22 mouse cellular contexts compared by ENCODE assay signal in genomic region chr17:83729029-83729428, GRCm38 (mm10). TPM values are rescaled to one million over a fixed set of nuclear protein-coding genes. Genes with fewer than 3 reads are reported as not detected.
DNase-seq lines count a peak whose midpoint lies in the region; ATAC-seq and TF ChIP-seq lines count a peak whose summit lies in the region.
"Had no signal": no experiment of that assay in that cellular context is flagged by ENCODE, and none has a peak within 500 bp of the region (broad histone marks: within the 10 kb centered on the region; RNA-seq: fewer than 3 reads in every experiment).

No protein-coding gene starts in this region.

- WGBS in forebrain, embryonic 13.5 days: 93% methylated on average over 9 of the region's 9 CpGs
- WGBS in kidney, embryonic 16.5 days: 93% methylated on average over 9 of the region's 9 CpGs

- ATAC-seq in forebrain, embryonic 13.5 days: no peak
- no peak for ATAC-seq in kidney, embryonic 16.5 days (ENCODE audit: low FRiP score, low TSS enrichment)
- ATAC-seq: forebrain, embryonic 16.5 days; hindbrain, embryonic 16.5 days; inflammation-experienced regulatory T-cells, adult 6 months; intestine, postnatal 0 days had no signal

- TF ChIP-seq RAD21 in CH12.LX (IDR thresholded peaks at IDR 0.05; ENCODE audit: low read depth, low read length): no peak

- no peaks in the 10 kb centered on the region; the same call in 1 of the 2 replicates for H3K79me2 ChIP-seq in CH12.LX (replicated peaks; ENCODE audit: control insufficient read depth, extremely low read depth, insufficient read depth, poor library complexity, severe bottlenecking)

- TF ChIP-seq CTCF in CH12.LX (conservative IDR thresholded peaks at IDR 0.05 in 1 of 2, IDR thresholded peaks at IDR 0.05 in 1 of 2; ENCODE audit: low read depth in 2 of 2, low read length in 2 of 2): no peak
- TF ChIP-seq CTCF in E14TG2a.4 (conservative IDR thresholded peaks at IDR 0.05; ENCODE audit: low read length): no peak

- dilution Hi-C loops in CH12.LX (cut with MboI; ENCODE audit: extremely low pct_ligation_motif_present, extremely low pct_unique_long_range_greater_than_20kb, low sequenced_read_pairs): no loop called here

- H3K27ac ChIP-seq in CH12.LX (ENCODE audit: insufficient read depth, low read depth): peak overlapping the region; percentile 77
- no peak overlapping the region for H3K27ac ChIP-seq in forebrain, embryonic 13.5 days
- H3K27ac ChIP-seq in kidney, embryonic 16.5 days (ENCODE audit: low read length): no peak overlapping the region
- H3K27ac ChIP-seq: embryonic facial prominence, embryonic 12.5 days; heart, embryonic 10.5 days; hindbrain, embryonic 12.5 days had no signal

- H3K4me2 ChIP-seq in CH12.LX (ENCODE audit: insufficient read depth, low read depth, poor library complexity, severe bottlenecking): no peak overlapping the region
- no peak overlapping the region for H3K4me2 ChIP-seq in forebrain, embryonic 13.5 days
- H3K4me2 ChIP-seq in kidney, embryonic 16.5 days (replicated peaks; ENCODE audit: low read depth, low read length): no peak overlapping the region
- H3K4me2 ChIP-seq: embryonic facial prominence, embryonic 12.5 days; hindbrain, embryonic 12.5 days had no signal

- in situ Hi-C loops in CH12.LX (cut with MboI; ENCODE audit: low pct_ligation_motif_present, low pct_unique_long_range_greater_than_20kb, low sequenced_read_pairs): loop anchor here (25.0 kb wide), 1 partner anchor 692 kb away; no protein-coding TSS in a partner anchor

- peak; percentile 40; the same call in 1 of the 2 replicates for TF ChIP-seq EP300 in CH12.LX (IDR thresholded peaks at IDR 0.05; ENCODE audit: low read length)

- TF ChIP-seq POLR2A in CH12.LX (IDR thresholded peaks at IDR 0.05; ENCODE audit: low read depth, low read length): peak; percentile 67

- DNase-seq in CH12.LX (ENCODE audit: extremely low read depth): peak; percentile 86
- DNase-seq in R1 (ENCODE audit: low read depth, low spot score): peak; percentile 95
- peak; percentile 35 for DNase-seq in testis, postnatal 10 days (ENCODE audit: low spot score)
- DNase-seq in embryo, embryonic 10 days (ENCODE audit: low spot score): no peak
- DNase-seq: adrenal gland, adult 8-10 months; adrenal gland, postnatal 36 days; cerebellum, adult 2 months; cerebellum, postnatal 10 days; gastrocnemius, postnatal 25 days; heart, postnatal 10 days; heart, postnatal 4 days had no signal

- no peaks in the 10 kb centered on the region for H3K27me3 ChIP-seq in CH12.LX (replicated peaks)
- no peaks in the 10 kb centered on the region for H3K27me3 ChIP-seq in E14TG2a.4 (ENCODE audit: insufficient read depth, low read length)
- no peaks in the 10 kb centered on the region for H3K27me3 ChIP-seq in forebrain, embryonic 13.5 days
- H3K27me3 ChIP-seq in kidney, embryonic 16.5 days (ENCODE audit: insufficient read depth, low read length): no peaks in the 10 kb centered on the region
- H3K27me3 ChIP-seq: embryonic facial prominence, embryonic 12.5 days; hindbrain, embryonic 12.5 days had no signal

- H3K36me3 ChIP-seq in CH12.LX (replicated peaks in 1 of 2; ENCODE audit: control insufficient read depth in 1 of 2, insufficient read depth in 1 of 2, low read length in 1 of 2) (peaks cover 8 to 36% of the 10 kb centered on the region in 2 experiments), E14TG2a.4 (ENCODE audit: insufficient read depth, low read length) (peaks cover 43% of the 10 kb centered on the region)
- no peaks in the 10 kb centered on the region for H3K36me3 ChIP-seq in forebrain, embryonic 13.5 days (ENCODE audit: poor library complexity, severe bottlenecking)
- no peaks in the 10 kb centered on the region for H3K36me3 ChIP-seq in kidney, embryonic 16.5 days (ENCODE audit: insufficient read depth, low read length)
- H3K36me3 ChIP-seq: hindbrain, embryonic 12.5 days had no signal

- H3K9me3 ChIP-seq in CH12.LX (replicated peaks; ENCODE audit: low read length) (no peaks in the 10 kb centered on the region), E14TG2a.4 (ENCODE audit: low read length) (no peaks in the 10 kb centered on the region)
- H3K9me3 ChIP-seq in forebrain, embryonic 13.5 days (replicated peaks): no peaks in the 10 kb centered on the region
- H3K9me3 ChIP-seq in kidney, embryonic 16.5 days (ENCODE audit: low read length): no peaks in the 10 kb centered on the region
- H3K9me3 ChIP-seq: embryonic facial prominence, embryonic 12.5 days; G1E; heart, embryonic 10.5 days; hindbrain, embryonic 12.5 days had no signal

- H3K4me3 ChIP-seq in CH12.LX (replicated peaks in 1 of 3; ENCODE audit: low read depth in 2 of 3, low read length in 2 of 3, poor library complexity in 1 of 3) (peak overlapping the region; percentile 60 to 68 (median 62)), E14TG2a.4 (replicated peaks; ENCODE audit: low read length) (peak overlapping the region; percentile 88)
- H3K4me3 ChIP-seq in forebrain, embryonic 13.5 days: no peak overlapping the region
- H3K4me3 ChIP-seq in kidney, embryonic 16.5 days (ENCODE audit: low read length): no peak overlapping the region
- H3K4me3 ChIP-seq: embryonic facial prominence, embryonic 12.5 days; heart, embryonic 10.5 days; hindbrain, embryonic 12.5 days had no signal

- H3K4me1 ChIP-seq in CH12.LX (ENCODE audit: control insufficient read depth in 1 of 2, insufficient read depth in 2 of 2): peaks cover 8 to 44% of the 10 kb centered on the region in 2 experiments
- peaks cover 87% of the 10 kb centered on the region for H3K4me1 ChIP-seq in E14TG2a.4 (replicated peaks; ENCODE audit: low read depth, low read length)
- no peaks in the 10 kb centered on the region for H3K4me1 ChIP-seq in forebrain, embryonic 13.5 days
- H3K4me1 ChIP-seq in kidney, embryonic 16.5 days (ENCODE audit: insufficient read depth, low read length): peaks cover 11% of the 10 kb centered on the region; the same call in 1 of the 2 replicates
- H3K4me1 ChIP-seq: hindbrain, embryonic 12.5 days had no signal

- peak overlapping the region; percentile 58 for H3K9ac ChIP-seq in CH12.LX (ENCODE audit: insufficient read depth, low read depth)
- H3K9ac ChIP-seq in forebrain, embryonic 13.5 days: no peak overlapping the region
- no peak overlapping the region for H3K9ac ChIP-seq in kidney, embryonic 16.5 days (replicated peaks; ENCODE audit: low read length)
- H3K9ac ChIP-seq: embryonic facial prominence, embryonic 12.5 days; hindbrain, embryonic 12.5 days had no signal

TF ChIP-seq in CH12.LX, 34 proteins besides CTCF, POLR2A, EP300 and RAD21 (continues in another document):
- TF ChIP-seq HCFC1 (IDR thresholded peaks at IDR 0.05; ENCODE audit: low read depth, low read length): peak; percentile 84
- no peak for TF ChIP-seq CHD2 (IDR thresholded peaks at IDR 0.05; ENCODE audit: low read length)
- no peak for TF ChIP-seq RCOR1 (conservative IDR thresholded peaks at IDR 0.05; ENCODE audit: low read depth, low read length)
- no peak for TF ChIP-seq JUN (IDR thresholded peaks at IDR 0.05; ENCODE audit: insufficient read depth, low read depth, low read length)
- peak; percentile 32; the same call in 1 of the 2 replicates for TF ChIP-seq KAT2A (IDR thresholded peaks at IDR 0.05; ENCODE audit: insufficient replicate concordance, low read length)
- TF ChIP-seq TCF12 (IDR thresholded peaks at IDR 0.05; ENCODE audit: low read depth, low read length): peak; percentile 66
- peak; percentile 65; the same call in 1 of the 2 replicates for TF ChIP-seq SIN3A (IDR thresholded peaks at IDR 0.05; ENCODE audit: low read length)
- TF ChIP-seq NRF1 (IDR thresholded peaks at IDR 0.05; ENCODE audit: low read depth, low read length): no peak
- TF ChIP-seq GABPA (IDR thresholded peaks at IDR 0.05; ENCODE audit: insufficient replicate concordance, low read depth, low read length): no peak
- TF ChIP-seq MEF2A (IDR thresholded peaks at IDR 0.05; ENCODE audit: borderline replicate concordance, low read depth, low read length): 0 out of 2 replicates have a peak, but pooled peaks have one; percentile 15
- peak; percentile 28; the same call in 1 of the 2 replicates for TF ChIP-seq IRF4 (IDR thresholded peaks at IDR 0.05; ENCODE audit: low read depth, low read length)
- TF ChIP-seq USF1 (IDR thresholded peaks at IDR 0.05; ENCODE audit: low read depth, low read length): no peak
- TF ChIP-seq MXI1 (IDR thresholded peaks at IDR 0.05; ENCODE audit: low read depth, low read length): peak; percentile 30; the same call in 1 of the 2 replicates
- TF ChIP-seq USF2 (conservative IDR thresholded peaks at IDR 0.05; ENCODE audit: low read depth, low read length): no peak
- TF ChIP-seq ETS1 (conservative IDR thresholded peaks at IDR 0.05; ENCODE audit: low read depth, low read length): peak; percentile 58
- TF ChIP-seq BHLHE40 (IDR thresholded peaks at IDR 0.05; ENCODE audit: low read depth, low read length): peak; percentile 29; the same call in 1 of the 2 replicates
- TF ChIP-seq PAX5 (IDR thresholded peaks at IDR 0.05; ENCODE audit: low read length): no peak
- TF ChIP-seq E2F4 (IDR thresholded peaks at IDR 0.05; ENCODE audit: insufficient replicate concordance, low read depth, low read length): no peak
- peak; percentile 66 for TF ChIP-seq ZNF384 (IDR thresholded peaks at IDR 0.05; ENCODE audit: low read depth, low read length)
- TF ChIP-seq UBTF (IDR thresholded peaks at IDR 0.05; ENCODE audit: low read depth, low read length): no peak
- TF ChIP-seq MAX (IDR thresholded peaks at IDR 0.05; ENCODE audit: low read length): peak; percentile 66
- TF ChIP-seq CHD1 (IDR thresholded peaks at IDR 0.05; ENCODE audit: low read depth, low read length): peak; percentile 73; the same call in 1 of the 2 replicates
- peak; percentile 44; the same call in 1 of the 2 replicates for TF ChIP-seq ZMIZ1 (IDR thresholded peaks at IDR 0.05; ENCODE audit: low read depth, low read length)
- no peak for TF ChIP-seq POLR2AphosphoS2 (IDR thresholded peaks at IDR 0.05; ENCODE audit: low read depth, low read length)
- no peak for TF ChIP-seq MYC (IDR thresholded peaks at IDR 0.05; ENCODE audit: low read depth, low read length)
- no peak for TF ChIP-seq ZKSCAN1 (IDR thresholded peaks at IDR 0.05; ENCODE audit: borderline replicate concordance, low read depth, low read length)
- no peak for TF ChIP-seq ZC3H11A (IDR thresholded peaks at IDR 0.05; ENCODE audit: low read depth, low read length)
- TF ChIP-seq NELFE (IDR thresholded peaks at IDR 0.05; ENCODE audit: low read depth, low read length): peak; percentile 60
- TF ChIP-seq MAFK (IDR thresholded peaks at IDR 0.05; ENCODE audit: insufficient replicate concordance, low read length): no peak
- no peak for TF ChIP-seq MAZ (IDR thresholded peaks at IDR 0.05; ENCODE audit: low read depth, low read length)

RNA-seq across cellular contexts. Expression of gene Mta3, which starts 23.1 kb away (rescaled TPM):
- total RNA-seq in CH12.LX (2012; rRNA removed): 24.7 and 31.1 TPM in 2 replicates
- 39.2 and 42.0 TPM in 2 replicates for total RNA-seq in CH12.LX (2014; rRNA removed)
- 61.3 and 67.6 TPM in 2 replicates for polyA plus RNA-seq in CH12.LX (2012; ENCODE audit: insufficient read length, low read depth)
- 28.7 and 30.6 TPM in 2 replicates for polyA plus RNA-seq in forebrain, embryonic 13.5 days (2015; fragmentation: Nextera tagmentation; extraction: Ambion mirVana)
- 38.0 and 39.6 TPM in 2 replicates for polyA plus RNA-seq in kidney, embryonic 16.5 days (2015; fragmentation: Nextera tagmentation; extraction: Ambion mirVana)

Comparison
In these comparisons a context has a peak if more than half of its experiments do, and no peak if none do; other contexts are left out.
1. H3K4me3 ChIP-seq: peak in CH12.LX (3 of 3) and E14TG2a.4 (single experiment); none in forebrain, embryonic 13.5 days (single experiment) and kidney, embryonic 16.5 days (single experiment).